Mouse (Mus musculus) lung, postnatal 0 days (tissue): Measurements from ENCODE around the gene Pef1.

ENCODE experiments used
- CTCF ChIP-seq: IDR thresholded peaks from 2 replicates; pipeline ENCODE4 v1.5.1; 2016; ENCODE audit warnings: antibody characterized with exemption, mild to moderate bottlenecking
- EP300 ChIP-seq: IDR thresholded peaks from 2 replicates; pipeline ENCODE4 v1.6.1; 2016; ENCODE audit warnings: antibody characterized with exemption, mild to moderate bottlenecking, control low read depth

DNA sequence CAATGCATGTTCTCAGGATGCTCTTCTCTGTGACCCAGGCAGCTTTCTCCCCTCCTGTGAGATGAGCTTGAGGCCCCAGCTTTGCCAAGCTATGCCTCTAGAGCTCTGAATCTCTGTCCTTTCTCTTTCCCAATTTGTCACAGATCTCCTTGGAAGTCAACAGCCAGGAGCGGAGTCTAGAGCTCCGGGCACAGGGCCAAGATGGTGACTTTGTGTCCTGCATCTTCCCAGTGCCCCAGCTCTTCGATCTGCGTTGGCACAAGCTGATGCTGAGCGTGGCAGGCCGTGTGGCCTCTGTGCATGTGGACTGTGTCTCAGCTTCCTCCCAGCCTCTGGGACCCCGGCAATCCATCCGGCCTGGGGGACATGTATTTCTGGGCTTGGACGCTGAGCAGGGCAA lies 49.2 kb upstream of the Pef1 start:
- TF ChIP-seq EP300 (no peak), CTCF (no peak)
